Mouse (Mus musculus) heart, postnatal 0 days (tissue): ENCODE results near the gene Ptges3. TPM values are rescaled to one million over a fixed set of nuclear protein-coding genes. Genes with fewer than 3 reads are reported as not detected.
A peak's percentile ranks its signal among the peaks of the same experiment; 100 is the strongest.

ENCODE experiments used
- ATAC-seq: fragments of 200-750 bp; cut with Nextera tagmentation; 2 replicates; pipeline ENCODE4 v1.8.0; 2017; ENCODE audit warnings: low read depth, moderate number of reproducible peaks, moderate library complexity; ENCODE audit not compliant: insufficient read depth
- DNase-seq: peaks from one replicate; pipeline ENCODE4 v3.0.0-alpha.2; 2016; ENCODE audit warnings: low spot score
- H3K27ac ChIP-seq: fragments of 300-500 bp; sonication (generic); 2 replicates; pipeline ENCODE4 v1.5.1; 2014; ENCODE audit warnings: low read depth, mild to moderate bottlenecking
- H3K27me3 ChIP-seq: fragments of 300-500 bp; sonication (generic); 2 replicates; pipeline ENCODE4 v1.6.1; 2014; ENCODE audit warnings: low read length, mixed read lengths; ENCODE audit not compliant: control insufficient read depth, insufficient read depth
- H3K36me3 ChIP-seq: fragments of 300-500 bp; sonication (generic); replicated peaks from 2 replicates; pipeline ENCODE4 v1.6.1; 2014; ENCODE audit warnings: low read length, mixed read lengths; ENCODE audit not compliant: control insufficient read depth, insufficient read depth
- H3K4me1 ChIP-seq: fragments of 300-500 bp; sonication (generic); 2 replicates; pipeline ENCODE4 v1.6.1; 2014; ENCODE audit warnings: antibody characterized with exemption; ENCODE audit not compliant: control insufficient read depth, insufficient read depth
- H3K4me2 ChIP-seq: fragments of 300-500 bp; sonication (generic); 2 replicates; pipeline ENCODE4 v1.6.1; 2014; ENCODE audit warnings: low read depth, mild to moderate bottlenecking, low read length, moderate library complexity
- H3K4me3 ChIP-seq: fragments of 300-500 bp; sonication (generic); 2 replicates; pipeline ENCODE4 v1.5.1; 2014; ENCODE audit warnings: low read depth, low read length
- H3K9ac ChIP-seq: fragments of 300-500 bp; sonication (generic); replicated peaks from 2 replicates; pipeline ENCODE4 v1.6.1; 2014; ENCODE audit warnings: low read depth, low read length, mixed read lengths
- H3K9me3 ChIP-seq: fragments of 300-500 bp; sonication (generic); replicated peaks from 2 replicates; pipeline ENCODE4 v1.6.1; 2016; ENCODE audit warnings: low read length; ENCODE audit not compliant: control insufficient read depth
- CTCF ChIP-seq: IDR thresholded peaks from 2 replicates; pipeline ENCODE4 v1.5.1; 2016; ENCODE audit warnings: antibody characterized with exemption, control low read depth, low read depth
- EP300 ChIP-seq: IDR thresholded peaks from 2 replicates; pipeline ENCODE4 v1.6.1; 2016; ENCODE audit warnings: antibody characterized with exemption, low read depth
- WGBS: fragments of 180-500 bp; shearing (Covaris S2); extraction: QIAGEN DNeasy Blood & Tissue Kit; methylation state at CpG from one replicate; pipeline ENCODE4 v1.1.7; 2014; 5-methylcytosine and 5-hydroxymethylcytosine counted together
- microRNA counts: library from miRNA; unstranded; fragments of <30 nt; microRNA quantifications from one replicate; lab custom pipeline; 2015
- microRNA-seq: library from miRNA; unstranded; fragments of <30 nt; microRNA quantifications from one replicate; pipeline ENCODE4, GENCODE M21; 2016
- polyA plus RNA-seq: library from polyadenylated mRNA; unstranded; fragments of >200 nt; fragmentation: Nextera tagmentation; extraction: Ambion mirVana; gene quantifications from 2 replicates; pipeline ENCODE4 v1.2.1, GENCODE M21; 2015
- total RNA-seq: library from RNA; depleted of rRNA; stranded (reverse); fragments of >200 nt; gene quantifications from 2 replicates; pipeline ENCODE4 v1.2.3, GENCODE M21; 2014; ENCODE audit warnings: low replicate concordance; rRNA removed

The Ptges3 gene
- total and polyA plus RNA-seq, 2 experiments from 2014 or later, result 48.4 to 209 TPM

DNA sequence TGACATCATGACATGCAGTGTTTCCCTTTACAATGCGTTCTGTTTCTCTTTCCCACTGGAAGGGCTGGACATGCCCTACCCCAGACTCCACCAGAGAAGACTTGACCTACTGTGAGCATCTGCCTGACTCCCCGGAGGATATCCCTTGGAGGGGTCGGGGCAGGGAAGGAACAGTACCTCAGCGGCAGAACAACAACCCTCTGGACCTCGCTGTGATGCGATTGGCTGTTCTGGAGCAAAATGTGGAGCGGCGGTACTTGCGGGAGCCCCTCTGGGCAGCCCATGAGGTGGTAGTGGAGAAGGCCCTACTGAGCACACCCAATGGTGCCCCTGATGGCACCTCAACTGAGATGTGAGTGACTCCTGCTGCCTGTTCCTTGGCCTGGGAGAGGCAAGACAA lies 66.1 kb downstream of the Ptges3 start:
- DNase-seq, result no peak
- H3K9me3 ChIP-seq, result no peaks in the 10 kb centered on the region
- no peak overlapping the region for H3K4me2 ChIP-seq
- H3K27me3 ChIP-seq, result no peaks in the 10 kb centered on the region
- 88% methylated on average over 9 of the region's 9 CpGs for WGBS
- TF ChIP-seq CTCF, result no peak
- no peak for TF ChIP-seq EP300
- H3K9ac ChIP-seq, result no peak overlapping the region
- ATAC-seq, result no peak
- H3K4me3 ChIP-seq, result no peak overlapping the region
- no peaks in the 10 kb centered on the region for H3K4me1 ChIP-seq
- no peak overlapping the region for H3K27ac ChIP-seq
- peaks cover 91% of the 10 kb centered on the region for H3K36me3 ChIP-seq

DNA sequence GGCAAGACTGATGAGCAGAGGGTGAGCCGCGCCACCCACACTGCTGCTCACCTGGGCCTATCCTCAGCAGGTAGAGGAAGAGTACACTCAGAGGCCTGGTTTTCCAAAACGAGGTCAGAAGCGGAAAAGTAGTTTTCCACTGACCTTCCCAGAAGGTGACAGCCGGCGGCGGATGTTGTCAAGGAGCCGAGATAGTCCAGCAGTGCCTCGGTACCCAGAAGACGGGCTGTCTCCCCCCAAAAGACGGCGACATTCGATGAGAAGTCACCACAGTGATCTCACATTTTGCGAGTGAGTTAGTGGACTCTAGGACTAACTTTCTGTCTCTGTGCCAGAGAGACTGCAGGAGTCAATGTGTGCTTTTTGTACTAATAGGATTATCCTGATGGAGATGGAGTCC lies 67.2 kb downstream of the Ptges3 start:
- ATAC-seq, result no peak
- no peaks in the 10 kb centered on the region for H3K27me3 ChIP-seq
- no peak for DNase-seq
- H3K9me3 ChIP-seq, result no peaks in the 10 kb centered on the region
- WGBS, result 81% methylated on average over 14 of the region's 14 CpGs
- H3K27ac ChIP-seq, result no peak overlapping the region
- TF ChIP-seq CTCF, result no peak
- TF ChIP-seq EP300, result no peak
- H3K4me1 ChIP-seq, result no peaks in the 10 kb centered on the region
- peaks cover 90% of the 10 kb centered on the region for H3K36me3 ChIP-seq
- H3K4me2 ChIP-seq, result no peak overlapping the region
- no peak overlapping the region for H3K9ac ChIP-seq
- H3K4me3 ChIP-seq, result no peak overlapping the region

MicroRNA genes within 50 kb of the gene (microRNA counts, 519-probe panel; counts per million panel counts)
- not detected for microRNA mmu-miR-677 (lab: Ali Mortazavi, UCI)

Small RNA genes lying within 50 kb of the gene (microRNA-seq; reads per million reads assigned to microRNA genes)
- 35.9 reads per million, percentile 43 among the genes with 10 or more reads in this experiment for gene Mir677

Other genes starting within 250 kb of the Ptges3 start
- not detected in 2 replicates for gene Rdh19, start 209.0 kb upstream of the Ptges3 start, total RNA-seq
- not detected in 2 replicates for gene Rdh19, start 209.0 kb upstream of the Ptges3 start, polyA plus RNA-seq
- gene Rdh16f2, start 192.5 kb upstream of the Ptges3 start, total RNA-seq, result not detected in 2 replicates
- not detected in 2 replicates for gene Rdh16f2, start 192.5 kb upstream of the Ptges3 start, polyA plus RNA-seq
- gene Rdh7, start 170.1 kb upstream of the Ptges3 start, total RNA-seq, result 0.46 TPM in 1 of 2 replicates, not detected in the other
- gene Rdh7, start 170.1 kb upstream of the Ptges3 start, polyA plus RNA-seq, result not detected in 2 replicates
- gene Sdr9c7, start 160.4 kb upstream of the Ptges3 start, total RNA-seq, result not detected in 2 replicates
- gene Sdr9c7, start 160.4 kb upstream of the Ptges3 start, polyA plus RNA-seq, result not detected in 2 replicates
- gene Hsd17b6, start 51.3 kb upstream of the Ptges3 start, total RNA-seq, result not detected in 2 replicates
- gene Hsd17b6, start 51.3 kb upstream of the Ptges3 start, polyA plus RNA-seq, result not detected in 2 replicates
- gene Prim1, start 43.8 kb upstream of the Ptges3 start, total RNA-seq, result 10.0 and 21.1 TPM in 2 replicates
- 16.1 and 19.1 TPM in 2 replicates for gene Prim1, start 43.8 kb upstream of the Ptges3 start, polyA plus RNA-seq
- 307 and 346 TPM in 2 replicates for gene Naca, start 23.4 kb upstream of the Ptges3 start, total RNA-seq
- 370 and 382 TPM in 2 replicates for gene Naca, start 23.4 kb upstream of the Ptges3 start, polyA plus RNA-seq
- gene Atp5b, start 24.3 kb downstream of the Ptges3 start, total RNA-seq, result 19,517 and 23,614 TPM in 2 replicates
- gene Atp5b, start 24.3 kb downstream of the Ptges3 start, polyA plus RNA-seq, result 9,758 and 9,784 TPM in 2 replicates
- gene Baz2a, start 32.6 kb downstream of the Ptges3 start, total RNA-seq, result 15.8 and 16.7 TPM in 2 replicates
- 7.2 and 7.7 TPM in 2 replicates for gene Baz2a, start 32.6 kb downstream of the Ptges3 start, polyA plus RNA-seq
- gene Rbms2, start 121.3 kb downstream of the Ptges3 start, total RNA-seq, result 41.9 and 59.4 TPM in 2 replicates
- gene Rbms2, start 121.3 kb downstream of the Ptges3 start, polyA plus RNA-seq, result 29.0 and 29.9 TPM in 2 replicates
- not detected in 2 replicates for gene Gls2, start 135.5 kb downstream of the Ptges3 start, total RNA-seq
- gene Gls2, start 135.5 kb downstream of the Ptges3 start, polyA plus RNA-seq, result 0.14 and 0.33 TPM in 2 replicates
- 83.9 and 93.1 TPM in 2 replicates for gene Spryd4, start 152.9 kb downstream of the Ptges3 start, total RNA-seq
- 45.8 and 50.1 TPM in 2 replicates for gene Spryd4, start 152.9 kb downstream of the Ptges3 start, polyA plus RNA-seq
- not detected in 2 replicates for gene Mip, start 166.9 kb downstream of the Ptges3 start, total RNA-seq
- gene Mip, start 166.9 kb downstream of the Ptges3 start, polyA plus RNA-seq, result not detected in 2 replicates
- gene Timeless, start 173.1 kb downstream of the Ptges3 start, total RNA-seq, result 7.9 and 15.2 TPM in 2 replicates
- 10.5 and 11.1 TPM in 2 replicates for gene Timeless, start 173.1 kb downstream of the Ptges3 start, polyA plus RNA-seq
- not detected in 2 replicates for gene Apon, start 195.1 kb downstream of the Ptges3 start, total RNA-seq
- 0.14 TPM in 1 of 2 replicates, not detected in the other for gene Apon, start 195.1 kb downstream of the Ptges3 start, polyA plus RNA-seq
- gene Apof, start 209.7 kb downstream of the Ptges3 start, total RNA-seq, result not detected in 2 replicates
- not detected in 2 replicates for gene Apof, start 209.7 kb downstream of the Ptges3 start, polyA plus RNA-seq
- gene Stat2, start 211.6 kb downstream of the Ptges3 start, total RNA-seq, result 8.2 and 10.0 TPM in 2 replicates
- 6.0 and 6.2 TPM in 2 replicates for gene Stat2, start 211.6 kb downstream of the Ptges3 start, polyA plus RNA-seq
- gene Il23a, start 239.8 kb downstream of the Ptges3 start, total RNA-seq, result 6.6 and 6.8 TPM in 2 replicates
- 4.7 and 5.2 TPM in 2 replicates for gene Il23a, start 239.8 kb downstream of the Ptges3 start, polyA plus RNA-seq
- 19.6 and 24.1 TPM in 2 replicates for gene Pan2, start 244.4 kb downstream of the Ptges3 start, total RNA-seq
- 12.5 and 13.4 TPM in 2 replicates for gene Pan2, start 244.4 kb downstream of the Ptges3 start, polyA plus RNA-seq